Mouse (Mus musculus) ovary, postnatal 36 days (tissue): ENCODE data around the gene Neurl4.
"Not testable (repeated sequence)": the region's sequence is repeated elsewhere in the genome, so short reads cannot be mapped to it uniquely, and the experiment has no call there.

Source experiments
- DNase-seq: peaks from one replicate; pipeline ENCODE4 v3.0.0; 2022; ENCODE audit warnings: low spot score, mixed read lengths

Gene Neurl4

DNA sequence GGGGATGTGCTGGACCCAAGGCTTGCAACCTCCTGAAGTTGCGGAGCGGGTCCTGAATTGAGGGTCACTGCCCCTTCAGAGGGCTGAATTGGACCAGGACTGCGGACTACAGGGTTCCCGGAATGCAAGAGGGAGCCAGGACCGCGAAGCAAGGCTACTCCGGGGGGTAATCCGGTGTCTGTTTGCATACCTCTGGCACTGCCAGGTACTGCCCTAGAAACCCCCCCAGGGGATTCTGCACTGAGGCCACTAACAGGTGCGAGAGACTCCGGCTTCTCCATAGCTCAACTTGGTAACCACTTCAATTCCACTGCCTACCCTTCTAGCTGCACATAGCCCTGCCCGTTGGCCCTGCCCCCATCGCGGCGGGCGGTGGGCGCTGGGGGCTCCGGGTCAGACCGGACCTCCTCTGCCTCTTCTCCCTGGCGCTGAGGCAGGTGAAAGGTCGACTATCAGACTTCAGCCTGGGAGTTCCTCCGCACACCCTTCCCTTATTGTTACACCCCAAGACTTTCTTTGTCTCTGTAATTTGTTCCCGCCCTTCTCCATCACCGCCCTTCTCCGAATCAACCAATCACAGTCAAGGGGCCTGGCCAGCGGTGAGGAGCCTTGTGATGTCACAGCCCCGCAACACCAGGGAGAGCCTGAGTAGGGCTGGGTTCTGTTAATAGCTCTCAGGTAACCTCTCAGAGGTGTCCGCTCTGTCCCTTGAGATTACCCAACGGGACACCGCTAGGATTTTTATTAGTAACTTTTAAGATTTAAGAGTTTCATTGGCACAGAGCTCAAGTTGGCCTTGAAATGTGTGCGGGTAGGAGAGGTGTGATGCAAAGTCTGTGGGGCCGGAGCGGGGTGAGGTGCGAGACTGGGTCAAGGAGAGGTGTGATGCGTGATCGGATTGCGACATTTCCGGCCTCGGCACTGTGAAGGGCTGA lies at the start of gene Neurl4, which contains the start of gene 2810408A11Rik:
TSS of gene Neurl4 (plus strand) at position 602 of the 935 bp plus-strand sequence.
TSS of gene 2810408A11Rik (minus strand) at position 517 of the 935 bp plus-strand sequence.
- peak; percentile 85 for DNase-seq

DNA sequence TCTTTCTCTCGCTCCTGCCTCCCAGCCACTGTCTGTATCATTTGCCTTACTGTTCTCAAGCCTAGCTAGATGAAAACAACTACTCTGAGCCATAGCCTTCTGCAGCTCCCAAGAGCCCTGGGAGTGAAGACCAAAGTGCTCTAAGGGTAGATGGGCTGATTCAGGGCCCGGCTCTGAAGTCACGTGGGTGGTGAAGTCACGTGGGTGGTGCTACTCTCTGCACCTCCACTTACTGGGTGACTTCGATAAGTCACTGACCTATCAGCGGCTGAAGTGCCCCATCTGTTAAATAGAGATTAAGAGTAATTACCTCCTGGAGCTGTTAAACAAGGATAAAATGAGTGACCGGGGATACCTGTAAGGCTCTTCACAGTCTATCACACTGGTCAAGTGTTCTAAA lies 46.9 kb upstream of the Neurl4 start:
- no peak for DNase-seq

GRCm38 (mm10) chr11:69854680-69855079 lies 46.2 kb upstream of the Neurl4 start:
- DNase-seq = no peak

DNA sequence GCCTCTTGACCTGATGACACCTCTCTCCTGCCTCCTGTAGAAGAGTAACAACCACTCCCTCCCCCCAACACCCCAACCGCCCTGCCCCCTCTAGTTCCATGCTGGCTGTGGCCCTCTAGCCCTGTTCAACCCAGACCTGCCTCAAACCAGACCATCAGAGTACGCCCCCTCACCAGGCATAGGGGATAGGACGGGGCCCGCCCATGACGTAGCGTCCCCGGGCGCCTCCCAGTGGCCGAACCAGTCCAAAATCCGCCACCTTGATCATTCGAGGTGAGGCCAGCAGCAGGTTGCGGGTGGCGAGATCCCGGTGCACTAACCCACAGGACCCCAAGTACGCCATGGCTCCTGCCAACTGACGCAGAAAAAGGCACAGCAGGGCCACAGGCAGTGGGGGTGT lies 45.5 kb upstream of the Neurl4 start:
- no peak for DNase-seq

GRCm38 (mm10) chr11:69858113-69858998 lies 42.5 kb upstream of the Neurl4 start, which contains the start of gene Tnk1:
Gene Tnk1, minus strand, starts transcription at chr11:69858730.
- no peak for DNase-seq

GRCm38 (mm10) chr11:69863729-69864128 lies 37.1 kb upstream of the Neurl4 start:
- not testable (repeated sequence) for DNase-seq

- DNase-seq = no peak
Observed at GRCm38 (mm10) chr11:69864138-69864860, 36.6 kb upstream of the Neurl4 start.

DNA sequence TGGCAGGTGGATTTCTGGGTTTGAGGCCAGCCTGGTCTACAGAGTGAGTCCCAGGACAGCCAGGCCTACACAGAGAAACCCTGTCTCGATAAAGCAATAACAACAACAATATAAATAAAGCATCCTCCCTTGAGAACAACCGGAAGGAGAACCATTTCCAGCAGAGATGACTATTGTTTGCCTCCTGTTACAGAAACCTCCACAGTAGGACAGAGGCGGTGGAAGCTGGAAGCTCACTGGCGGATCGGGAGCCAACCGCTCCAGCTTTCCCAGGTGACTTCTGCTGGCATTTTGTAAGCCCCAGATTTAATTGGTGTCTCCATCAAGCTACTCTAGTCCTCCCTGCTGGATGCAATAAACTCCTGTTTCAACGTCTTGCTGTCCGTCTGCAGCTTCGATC lies 35.3 kb upstream of the Neurl4 start:
- DNase-seq = no peak

- no peak for DNase-seq
Observed at GRCm38 (mm10) chr11:69867335-69867734, 33.5 kb upstream of the Neurl4 start.

- DNase-seq = no peak
Observed at GRCm38 (mm10) chr11:69870289-69871069, 30.4 kb upstream of the Neurl4 start.

DNA sequence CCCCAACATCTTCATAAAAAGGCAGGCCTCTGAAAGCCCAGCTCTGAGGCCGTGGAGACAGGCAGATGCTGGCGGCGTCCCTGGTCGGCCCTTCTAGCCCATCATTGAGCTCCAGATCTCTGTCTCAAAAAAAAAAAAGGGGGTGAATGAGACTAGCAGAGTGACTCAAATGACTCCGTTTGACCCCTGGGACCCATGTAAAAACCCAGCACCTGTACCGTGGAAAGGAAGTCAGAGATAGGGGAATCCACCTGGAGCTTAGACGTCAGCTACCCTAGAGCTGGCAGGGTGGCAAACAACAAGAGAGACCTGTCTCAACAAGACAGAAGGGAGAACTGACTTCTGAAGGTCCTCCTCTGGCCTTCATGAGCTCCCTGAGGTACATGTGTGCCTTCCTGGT lies 29.1 kb upstream of the Neurl4 start:
- DNase-seq = no peak

DNA sequence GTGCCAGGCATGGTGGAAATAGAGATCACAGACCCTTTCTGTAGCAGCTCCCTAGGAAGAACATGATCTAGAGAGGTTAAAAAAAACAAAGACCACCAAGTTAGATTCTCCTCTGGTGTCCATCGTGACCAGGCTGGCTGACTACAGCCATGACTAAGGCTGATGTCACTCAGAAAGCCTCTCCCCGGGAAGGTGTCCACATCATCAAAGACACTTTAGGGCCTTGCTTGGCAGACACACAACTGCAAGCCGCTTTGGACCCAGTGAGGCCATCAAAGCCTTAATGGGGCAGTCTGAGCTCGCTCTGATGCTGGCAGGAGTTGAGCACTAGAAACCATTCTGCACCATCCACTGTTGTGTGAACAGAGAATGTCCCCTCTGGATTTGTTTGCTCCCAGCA lies 28.4 kb upstream of the Neurl4 start:
- DNase-seq = no peak

DNA sequence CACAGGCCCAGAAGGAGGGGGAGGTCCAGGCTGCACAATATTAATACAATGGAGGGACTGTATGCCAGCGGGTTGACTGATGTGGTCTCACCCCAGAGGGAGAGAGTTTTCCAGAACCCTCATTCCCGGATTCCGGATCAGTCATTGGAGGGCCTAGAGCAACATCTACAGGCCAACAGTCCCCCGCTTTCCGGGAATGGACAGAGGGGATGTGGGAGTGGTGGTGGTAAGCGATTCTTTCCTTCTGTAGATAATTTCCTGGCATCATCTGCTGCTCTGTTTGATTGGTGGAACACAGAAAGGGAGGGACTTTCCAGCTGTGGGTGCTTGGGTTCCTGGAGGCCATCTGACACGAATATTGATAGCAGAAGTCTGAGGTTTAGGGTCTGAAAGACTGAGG lies 24.7 kb upstream of the Neurl4 start:
- no peak for DNase-seq

GRCm38 (mm10) chr11:69876867-69877266 lies 24.0 kb upstream of the Neurl4 start:
- DNase-seq = peak; percentile 81

DNA sequence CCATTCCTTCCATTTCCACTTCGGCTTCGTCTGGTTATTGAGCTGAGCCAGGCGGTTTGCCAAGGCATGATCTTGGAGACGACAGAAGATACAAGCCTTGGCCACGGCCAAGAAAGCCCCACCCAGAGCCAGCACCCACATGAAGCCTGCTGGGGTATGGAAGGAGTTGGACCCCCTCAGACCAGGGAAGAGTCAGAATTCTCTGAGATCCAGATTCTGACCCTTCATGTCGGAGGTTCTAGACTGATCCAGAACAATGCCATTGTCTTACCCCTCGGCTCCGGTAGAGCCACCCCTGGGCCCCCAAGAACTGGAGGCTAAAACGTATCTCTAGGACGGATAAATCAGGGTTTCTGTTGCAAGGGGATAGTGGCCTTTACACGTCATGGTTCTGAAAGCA lies 23.0 kb upstream of the Neurl4 start, which contains the start of gene Tmem95:
TSS of gene Tmem95 (minus strand) at position 141 of the 400 bp plus-strand sequence.
- no peak for DNase-seq

DNA sequence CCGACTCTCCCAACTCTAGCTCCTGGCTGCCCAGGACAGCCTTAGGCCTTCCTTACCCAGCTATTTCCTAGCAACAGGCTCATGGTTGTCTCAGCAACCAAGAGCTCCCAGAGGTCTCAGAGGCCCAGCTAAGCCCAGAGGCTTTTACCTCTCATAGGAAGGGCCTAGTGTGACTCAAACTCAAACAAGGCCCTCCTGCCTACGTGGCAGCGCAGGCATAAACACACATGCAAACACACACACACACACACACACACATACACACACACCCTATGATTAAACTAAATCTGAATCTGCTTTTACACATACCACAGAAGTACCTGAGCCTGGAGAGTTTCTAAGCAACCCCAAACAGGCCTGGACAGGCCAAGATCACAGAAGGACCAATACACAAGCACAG lies 22.5 kb upstream of the Neurl4 start:
- no peak for DNase-seq

DNA sequence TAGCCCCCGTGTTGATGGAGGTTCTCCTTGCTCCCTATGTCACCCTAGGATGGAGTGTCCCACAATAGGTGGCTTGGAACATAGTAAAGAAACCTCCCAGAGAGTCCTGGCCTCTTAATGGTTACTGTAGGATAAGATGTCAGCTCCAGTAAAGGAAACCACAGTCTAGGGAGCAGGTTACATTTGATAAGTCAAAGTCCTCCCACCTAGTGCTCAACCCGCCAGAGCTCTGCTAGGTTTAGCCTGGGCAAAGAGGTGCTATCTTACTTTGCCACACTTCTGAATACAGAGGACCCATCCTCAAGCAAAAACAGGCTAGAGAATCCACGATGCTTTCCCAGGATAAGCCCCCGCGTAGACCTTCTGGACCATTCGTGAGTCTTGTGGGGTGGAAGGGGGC lies 21.9 kb upstream of the Neurl4 start:
- no peak for DNase-seq

DNA sequence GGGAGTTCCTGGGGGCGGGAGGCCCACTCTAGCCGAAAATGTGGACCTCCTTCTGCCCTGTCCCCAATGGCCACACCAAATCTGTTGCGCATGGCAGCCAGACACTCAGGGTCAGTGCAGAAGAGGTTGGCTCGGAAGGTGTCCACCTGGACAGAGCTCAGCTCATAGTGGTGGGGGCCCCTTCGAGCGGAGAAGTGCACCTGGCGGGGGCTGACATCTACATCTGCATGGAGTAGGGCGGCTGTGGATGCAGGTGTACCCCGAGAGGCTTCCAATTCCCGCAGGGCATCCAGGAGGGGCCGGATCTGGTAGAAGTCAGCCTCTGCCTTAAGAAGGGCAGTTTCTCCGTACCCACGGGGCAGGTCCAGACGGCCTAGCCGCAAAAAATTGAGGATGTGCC lies 21.2 kb upstream of the Neurl4 start:
- DNase-seq = no peak

GRCm38 (mm10) chr11:69880506-69880852 lies 20.4 kb upstream of the Neurl4 start:
- DNase-seq = peak; percentile 67

DNA sequence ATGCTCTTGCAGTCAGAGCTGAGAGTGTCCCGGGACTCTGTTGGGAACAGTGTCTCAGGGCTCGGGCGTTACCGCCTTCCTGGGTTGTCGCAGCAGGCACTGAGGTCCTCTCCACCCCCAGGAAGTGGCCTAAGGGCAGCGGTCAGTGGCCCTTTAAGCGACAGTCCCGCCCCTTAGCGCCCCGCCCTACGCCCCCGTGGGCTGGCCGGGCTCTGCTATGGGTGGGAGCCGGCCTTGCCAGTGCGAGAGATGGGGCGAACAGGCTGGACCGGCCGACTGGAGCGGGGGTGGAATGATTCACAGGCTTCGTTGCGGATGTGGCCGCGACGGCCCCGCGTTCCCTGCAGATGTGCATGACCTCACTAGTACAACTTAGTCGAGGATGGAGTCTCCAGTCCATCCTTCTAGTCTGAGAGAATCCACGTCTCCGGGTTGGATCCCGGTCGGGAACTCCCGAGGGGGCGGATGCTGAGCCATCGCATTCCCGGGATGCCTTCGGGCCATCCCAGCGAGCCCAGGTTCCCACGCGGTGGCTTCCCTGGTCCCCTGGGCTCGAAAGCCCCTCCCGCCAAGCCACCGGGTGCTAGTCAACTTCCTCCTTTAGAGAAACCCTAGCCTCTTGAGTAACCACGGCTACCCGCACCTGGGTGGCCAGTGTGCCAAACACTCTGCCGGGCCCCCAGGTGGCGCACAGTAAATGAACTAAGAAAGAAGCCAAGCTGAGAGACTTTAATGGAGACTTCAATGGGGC lies 19.8 kb upstream of the Neurl4 start, which contains the start of gene Kctd11:
TSS of gene Kctd11 (minus strand) at position 554 of the 751 bp plus-strand sequence.
- peak; percentile 90 for DNase-seq
